Mouse (Mus musculus): ENCODE results near the gene 1700003E16Rik. TPM values are rescaled to one million over a fixed set of nuclear protein-coding genes. Genes with fewer than 3 reads are reported as not detected.

1700003E16Rik gene
- total RNA-seq (2021) = 10 to 100 TPM; 20.4 to 21.1 TPM
- long read RNA-seq, experiment 1, transcript 1700003E16Rik-202 (2 exons, 2,070 nt) = major isoform, 10 of 18 reads
- long read RNA-seq, experiment 1, partial matches to known transcripts = 1 of 18 reads
- long read RNA-seq, experiment 1, other reads (novel, unspliced or antisense) = 7 of 18 reads
- long read RNA-seq, experiment 2, transcript 1700003E16Rik-202 (2 exons, 2,070 nt) = major isoform, 6 of 20 reads
- long read RNA-seq, experiment 2, partial matches to known transcripts = 0 of 20 reads
- long read RNA-seq, experiment 2, other reads (novel, unspliced or antisense) = 12 of 20 reads

DNA sequence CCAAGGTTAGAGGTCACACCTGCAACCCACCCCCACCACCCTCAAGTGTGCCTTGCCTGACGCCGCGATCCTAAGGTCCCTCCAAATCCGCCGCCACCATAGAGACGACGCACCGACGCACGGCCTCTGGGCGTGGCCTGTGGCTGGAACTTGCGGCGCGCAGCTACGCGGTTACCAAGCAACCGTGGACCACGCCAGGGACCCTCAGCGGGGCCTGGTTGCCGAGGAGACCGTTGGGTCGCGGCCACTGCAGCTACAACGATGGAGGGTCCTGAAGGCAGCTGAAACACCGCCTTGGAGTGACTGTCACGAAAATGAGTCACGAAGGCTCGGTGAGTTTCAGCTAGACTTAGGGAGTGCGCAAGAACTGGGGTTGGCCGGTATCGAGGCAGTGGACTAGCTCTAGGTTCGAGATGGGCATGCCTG lies at the start of gene 1700003E16Rik, which contains the start of gene Wdr54:
TSS of gene 1700003E16Rik (plus strand) at position 146 of the 426 bp plus-strand sequence.
TSS of gene Wdr54 (minus strand) at position 139 of the 426 bp plus-strand sequence.
- DNase-seq (ENCODE audit: low spot score in 2 of 2) = peak; percentile 80 to 81

DNA sequence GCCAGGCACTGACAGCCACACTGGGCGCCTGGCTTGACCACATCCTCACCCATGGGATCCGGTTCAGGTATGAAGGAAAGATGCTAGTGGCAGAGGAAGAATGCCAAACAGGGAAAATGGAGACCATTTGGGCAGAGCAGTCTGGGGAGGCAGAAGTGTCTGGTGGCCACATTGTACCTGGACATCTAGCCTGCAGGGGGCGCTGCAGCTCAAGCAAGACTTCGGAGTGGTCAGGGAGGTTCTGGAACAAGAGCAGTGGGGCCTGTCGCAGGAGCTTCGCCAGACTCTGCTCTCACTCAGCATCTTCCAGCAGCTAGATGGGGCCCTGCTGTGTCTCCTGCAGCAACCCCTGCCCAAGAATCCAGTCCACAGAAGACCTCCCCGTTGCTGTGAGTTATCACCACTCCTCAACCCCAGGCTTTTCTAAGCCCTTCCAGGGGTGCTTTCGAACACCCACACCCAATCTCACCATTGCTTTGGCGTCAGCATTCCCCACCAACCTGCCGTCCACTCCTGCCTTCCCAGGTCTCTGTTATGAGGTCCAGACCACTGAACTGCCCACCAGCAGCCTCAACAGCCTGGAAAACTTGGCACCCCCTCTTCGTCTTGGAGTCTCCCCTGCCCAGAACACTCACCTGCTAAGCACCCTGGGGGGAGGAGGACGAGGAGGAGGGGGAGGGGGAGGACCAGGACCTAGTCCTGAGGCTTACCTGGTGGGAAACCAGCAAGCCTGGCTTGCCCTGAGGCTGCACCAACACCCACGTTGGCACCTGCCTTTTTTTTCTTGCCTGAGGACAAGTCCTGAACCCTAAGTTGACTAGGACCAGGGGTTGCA lies 48.4 kb upstream of the 1700003E16Rik start:
- peak in 1 of 2 experiments; percentile 67 for DNase-seq (ENCODE audit: low spot score in 2 of 2)

DNA sequence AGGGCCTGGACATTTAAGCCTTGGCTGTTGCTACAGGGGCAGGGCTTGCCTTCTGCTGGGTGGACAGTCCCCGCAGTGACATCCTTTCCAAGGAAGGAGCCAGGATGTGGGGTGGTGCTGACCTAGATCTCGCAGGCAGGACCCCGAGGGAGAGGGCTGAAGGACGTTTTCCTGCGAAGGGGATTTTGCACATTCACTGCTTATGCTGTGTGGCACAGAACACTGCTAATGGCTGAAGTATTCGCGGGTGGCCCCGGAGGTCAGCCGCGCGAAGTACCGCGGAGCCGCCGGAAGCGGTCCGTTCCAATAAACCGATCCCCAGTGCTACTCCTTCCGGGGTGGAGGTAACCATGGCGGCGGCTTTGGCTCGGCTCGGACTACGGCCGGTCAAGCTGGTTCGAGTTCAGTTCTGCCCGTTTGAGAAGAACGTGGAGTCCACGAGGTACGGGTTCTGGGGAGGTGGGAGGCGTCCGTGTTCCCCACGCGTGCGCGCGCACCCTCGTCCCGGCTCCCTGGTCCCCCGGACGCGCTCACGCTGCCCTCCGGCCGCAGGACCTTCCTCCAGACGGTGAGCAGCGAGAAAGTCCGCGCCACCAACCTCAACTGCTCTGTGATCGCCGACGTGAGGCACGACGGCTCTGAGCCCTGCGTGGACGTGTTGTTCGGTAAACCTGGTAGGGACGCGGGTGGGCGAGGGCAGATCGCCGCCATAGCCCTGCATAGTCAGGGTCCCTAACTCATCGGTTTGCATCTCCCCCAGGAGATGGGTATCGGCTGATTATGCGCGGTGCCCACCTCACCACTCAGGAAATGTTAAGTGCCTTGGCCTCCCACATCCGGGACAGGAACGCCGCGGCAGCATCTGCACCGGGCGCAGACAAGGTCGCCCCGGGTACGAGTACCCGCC lies 47.2 kb upstream of the 1700003E16Rik start, which contains the start of gene Mrpl53:
TSS of gene Mrpl53 (plus strand) at position 279 of the 907 bp plus-strand sequence.
- peak; percentile 78 to 82 for DNase-seq (ENCODE audit: low spot score in 2 of 2)

DNA sequence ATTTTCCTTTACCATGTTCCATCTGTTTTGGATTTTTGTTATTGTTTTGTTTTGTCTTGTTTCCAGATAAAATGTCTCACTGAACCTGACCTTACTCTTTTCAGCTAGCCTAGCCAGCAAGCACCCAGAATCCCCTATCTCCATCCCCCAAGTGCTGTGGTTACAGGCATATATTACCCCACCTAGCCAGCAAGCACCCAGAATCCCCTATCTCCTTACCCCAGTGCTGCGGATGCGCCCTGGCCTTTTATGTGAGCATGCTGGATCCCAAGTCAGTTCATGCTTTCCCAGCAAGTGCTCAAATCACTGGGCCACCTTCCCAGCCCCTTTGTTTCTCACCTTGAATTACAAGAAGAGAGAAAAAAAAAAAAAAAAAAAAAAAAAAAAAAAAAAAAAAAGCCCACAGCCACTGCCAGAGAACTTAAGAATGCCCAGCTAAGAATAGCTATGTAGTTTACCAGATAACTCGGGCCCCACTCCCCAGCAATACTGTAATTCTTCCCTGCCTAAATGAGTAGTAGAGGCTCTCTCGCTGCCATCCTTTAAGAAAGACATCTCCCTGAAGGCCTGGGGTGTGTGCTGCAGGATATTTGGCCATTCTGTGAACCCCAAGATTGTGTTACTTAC lies 44.6 kb upstream of the 1700003E16Rik start:
- DNase-seq (ENCODE audit: low spot score in 2 of 2) = no peak

DNA sequence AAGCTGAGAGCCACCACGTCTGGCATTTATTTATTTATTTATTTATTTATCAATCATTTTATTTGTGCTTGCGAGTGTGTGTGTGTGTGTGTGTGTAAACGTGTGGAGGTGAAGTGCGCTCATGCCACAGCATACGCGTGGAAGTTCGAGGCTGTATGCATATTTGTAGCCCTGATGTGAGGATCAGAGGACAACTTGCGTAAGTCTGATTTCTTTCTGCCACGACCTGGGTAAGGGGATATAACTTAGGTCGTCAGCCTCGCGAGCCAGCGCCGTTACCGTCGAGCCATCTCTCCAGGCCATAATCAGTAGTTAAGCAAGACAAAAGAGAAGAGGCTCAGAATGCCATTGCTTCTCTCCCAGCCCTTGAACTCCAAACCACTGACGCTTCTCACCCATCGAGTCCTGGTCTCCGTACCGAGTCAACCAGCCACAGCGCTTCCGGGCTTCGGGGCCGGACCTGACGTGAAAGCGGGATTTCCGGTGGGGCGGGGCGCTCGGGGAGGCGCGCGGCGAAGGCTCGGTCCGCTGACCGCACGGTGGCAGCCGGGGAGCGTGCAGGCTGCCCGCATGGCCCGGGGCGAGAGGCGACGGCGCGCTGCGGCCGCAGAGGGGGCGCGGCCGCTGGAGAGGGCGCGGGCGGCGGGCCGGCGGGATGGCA lies 41.1 kb upstream of the 1700003E16Rik start, which contains the start of gene Mogs:
TSS of gene Mogs (plus strand) at position 486 of the 661 bp plus-strand sequence.
- peak; percentile 88 to 93 for DNase-seq (ENCODE audit: low spot score in 2 of 2)

DNA sequence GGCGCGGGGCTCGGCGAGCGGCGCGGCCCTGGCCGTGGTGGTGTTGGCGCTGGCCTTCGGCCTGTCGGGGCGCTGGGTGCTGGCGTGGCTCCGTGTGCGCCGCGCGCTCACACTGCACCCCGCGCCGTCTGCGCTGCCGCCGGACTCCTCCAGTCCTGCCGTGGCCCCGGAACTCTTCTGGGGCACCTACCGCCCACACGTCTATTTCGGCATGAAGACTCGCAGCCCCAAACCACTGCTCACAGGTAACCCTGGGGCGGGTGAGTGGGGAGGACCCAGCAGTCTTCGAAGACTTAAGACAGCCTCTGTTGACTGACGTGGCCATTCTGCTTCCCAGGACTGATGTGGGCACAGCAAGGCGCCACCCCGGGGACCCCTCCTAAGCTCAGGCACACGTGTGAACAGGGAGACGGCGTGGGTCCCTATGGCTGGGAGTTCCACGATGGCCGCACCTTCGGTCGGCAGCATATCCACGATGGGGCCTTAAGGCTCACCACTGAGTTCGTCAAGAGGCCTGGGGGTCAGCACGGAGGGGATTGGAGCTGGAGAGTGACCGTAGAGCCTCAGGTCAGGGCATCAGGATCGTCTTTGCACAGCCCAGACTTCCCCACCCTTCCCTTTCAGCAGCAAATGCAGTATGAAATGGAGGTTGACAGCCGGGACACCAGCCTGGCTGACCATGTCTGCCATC lies 40.4 kb upstream of the 1700003E16Rik start:
- DNase-seq (ENCODE audit: low spot score in 2 of 2) = peak in 1 of 2 experiments; percentile 17

DNA sequence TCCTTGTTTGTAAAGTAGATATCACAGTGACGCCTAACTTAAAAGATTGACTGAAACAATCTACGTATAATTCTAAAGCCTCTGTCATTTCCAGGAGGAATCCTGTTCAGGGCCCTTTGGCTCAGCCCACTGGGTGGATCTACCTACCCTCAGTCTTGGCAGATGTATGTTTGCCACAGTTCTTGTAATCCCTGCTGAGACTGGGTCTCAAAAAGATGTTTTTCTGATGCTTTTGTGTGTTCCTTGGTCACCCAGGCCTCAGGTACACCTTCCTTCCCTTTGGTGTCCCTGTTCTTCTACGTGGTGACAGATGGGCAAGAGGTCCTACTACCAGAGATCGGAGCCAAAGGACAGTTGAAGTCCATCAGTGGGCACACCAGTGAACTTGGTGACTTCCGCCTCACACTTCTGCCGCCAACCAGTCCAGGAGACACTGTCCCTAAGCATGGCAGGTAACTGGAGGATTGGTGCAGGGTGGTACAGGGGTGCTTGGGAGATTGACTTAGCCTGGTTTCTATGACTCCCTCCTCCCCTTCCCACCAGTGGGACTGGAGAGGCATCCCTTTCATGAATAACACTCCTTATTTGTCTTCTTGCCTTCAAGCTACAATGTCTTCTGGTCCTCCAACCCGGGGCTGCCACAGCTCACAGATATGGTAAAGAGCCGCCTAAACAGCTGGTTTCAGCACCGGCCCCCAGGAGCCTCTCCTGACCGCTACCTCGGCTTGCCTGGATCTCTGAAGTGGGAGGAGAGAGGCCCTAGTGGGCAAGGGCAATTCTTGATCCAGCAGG lies 39.6 kb upstream of the 1700003E16Rik start:
- no peak for DNase-seq (ENCODE audit: low spot score in 2 of 2)

DNA sequence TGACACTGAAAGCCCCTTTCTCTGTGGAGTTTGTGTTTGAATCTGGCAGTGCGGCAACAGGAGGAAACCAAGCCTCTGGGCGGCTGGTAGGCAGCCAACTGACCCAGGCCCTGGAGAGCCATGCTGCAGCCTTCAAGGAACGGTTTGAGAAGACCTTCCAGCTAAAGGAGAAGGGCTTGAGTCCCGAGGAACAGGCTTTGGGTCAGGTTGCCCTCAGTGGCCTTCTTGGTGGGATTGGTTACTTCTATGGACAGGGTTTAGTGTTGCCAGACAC lies 39.1 kb upstream of the 1700003E16Rik start:
- no peak for DNase-seq (ENCODE audit: low spot score in 2 of 2)

DNA sequence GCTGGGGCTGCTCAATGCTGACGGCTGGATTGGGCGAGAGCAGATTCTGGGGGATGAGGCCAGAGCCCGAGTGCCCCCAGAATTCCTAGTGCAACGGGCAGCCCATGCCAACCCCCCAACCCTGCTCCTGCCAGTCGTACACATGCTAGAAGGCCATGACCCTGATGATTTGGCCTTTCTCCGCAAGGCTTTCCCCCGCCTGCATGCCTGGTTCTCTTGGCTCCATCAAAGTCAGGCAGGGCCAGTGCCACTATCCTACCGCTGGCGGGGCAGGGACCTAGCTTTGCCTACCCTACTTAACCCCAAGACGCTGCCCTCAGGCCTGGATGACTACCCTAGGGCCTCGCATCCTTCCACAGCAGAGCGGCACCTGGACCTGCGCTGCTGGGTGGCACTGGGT lies 38.6 kb upstream of the 1700003E16Rik start:
- DNase-seq (ENCODE audit: low spot score in 2 of 2) = no peak

DNA sequence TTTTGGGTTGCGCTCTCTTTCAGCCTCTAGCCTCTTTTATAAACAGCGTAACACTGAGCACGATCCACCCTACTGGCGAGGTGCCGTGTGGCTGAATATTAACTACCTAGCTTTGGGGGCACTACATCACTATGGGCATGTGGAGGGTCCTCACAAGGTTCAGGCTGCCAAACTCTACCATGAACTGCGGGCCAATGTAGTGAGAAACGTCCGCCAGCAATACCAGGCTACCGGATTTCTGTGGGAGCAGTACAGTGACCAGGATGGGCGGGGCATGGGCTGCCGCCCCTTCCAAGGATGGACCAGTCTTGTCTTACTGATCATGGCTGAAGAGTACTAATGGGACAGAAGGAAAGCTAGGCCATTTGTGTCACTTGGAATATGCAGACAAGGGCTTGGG lies 37.8 kb upstream of the 1700003E16Rik start:
- no peak for DNase-seq (ENCODE audit: low spot score in 2 of 2)

DNA sequence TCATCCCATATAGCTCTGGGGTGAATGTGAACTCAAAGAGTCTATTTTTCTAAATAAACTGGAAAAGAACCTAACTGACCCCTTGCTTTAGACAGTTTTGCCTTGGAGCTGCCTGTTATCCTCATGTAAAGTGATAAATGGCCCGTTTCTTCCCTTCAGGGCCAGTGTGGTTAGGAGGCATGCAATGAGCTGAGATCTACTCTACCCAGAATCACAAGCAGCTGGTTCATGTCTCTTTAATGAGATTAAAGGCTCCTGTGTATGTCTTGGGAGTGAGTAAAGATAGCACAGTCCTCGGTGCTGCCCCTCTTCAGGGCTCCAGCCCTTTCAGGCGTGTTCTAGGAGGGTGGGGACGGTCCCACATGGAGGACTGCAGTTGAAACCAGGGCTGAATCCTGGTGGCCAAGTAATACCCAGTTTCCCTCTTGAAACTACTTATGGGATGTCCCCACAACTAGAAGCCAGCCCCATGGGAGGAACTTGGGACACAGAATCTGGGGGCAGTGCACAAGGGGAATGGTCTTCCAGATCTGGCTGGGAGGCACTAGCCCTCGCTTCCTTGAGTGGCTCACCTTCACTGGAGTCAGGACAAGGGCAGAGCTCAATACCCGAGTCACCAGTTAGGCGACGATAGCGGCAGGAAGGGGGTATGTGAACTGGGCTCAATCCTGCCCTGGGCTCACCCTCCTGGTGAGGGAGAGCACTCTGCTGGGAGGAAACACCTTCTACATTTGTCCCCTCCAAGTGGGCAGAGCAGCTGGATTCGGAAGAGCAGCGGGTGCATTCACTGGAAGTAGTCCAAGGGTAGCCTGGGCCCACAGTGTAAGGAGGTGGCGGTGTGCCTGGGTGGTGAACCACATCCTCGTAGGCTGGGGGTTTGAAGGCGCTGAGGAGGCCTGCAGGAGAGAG lies 37.1 kb upstream of the 1700003E16Rik start:
- DNase-seq (ENCODE audit: low spot score in 2 of 2) = no peak

DNA sequence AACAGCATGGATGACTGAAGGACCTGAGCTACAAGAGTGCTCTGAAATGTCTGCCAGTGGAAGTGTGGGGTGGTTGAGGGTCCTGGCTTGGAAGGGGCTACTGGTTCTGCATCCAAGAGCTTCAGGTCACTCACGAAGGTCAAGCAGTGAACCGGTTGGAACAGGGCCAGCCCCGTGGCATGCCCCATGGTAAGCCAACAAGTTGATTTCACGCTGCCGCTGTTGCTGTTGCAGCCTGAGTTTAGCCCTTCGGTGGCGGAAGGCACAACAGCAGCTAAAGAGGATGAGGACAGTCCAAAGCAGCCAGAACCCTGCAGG lies 36.5 kb upstream of the 1700003E16Rik start:
- no peak for DNase-seq (ENCODE audit: low spot score in 2 of 2)

DNA sequence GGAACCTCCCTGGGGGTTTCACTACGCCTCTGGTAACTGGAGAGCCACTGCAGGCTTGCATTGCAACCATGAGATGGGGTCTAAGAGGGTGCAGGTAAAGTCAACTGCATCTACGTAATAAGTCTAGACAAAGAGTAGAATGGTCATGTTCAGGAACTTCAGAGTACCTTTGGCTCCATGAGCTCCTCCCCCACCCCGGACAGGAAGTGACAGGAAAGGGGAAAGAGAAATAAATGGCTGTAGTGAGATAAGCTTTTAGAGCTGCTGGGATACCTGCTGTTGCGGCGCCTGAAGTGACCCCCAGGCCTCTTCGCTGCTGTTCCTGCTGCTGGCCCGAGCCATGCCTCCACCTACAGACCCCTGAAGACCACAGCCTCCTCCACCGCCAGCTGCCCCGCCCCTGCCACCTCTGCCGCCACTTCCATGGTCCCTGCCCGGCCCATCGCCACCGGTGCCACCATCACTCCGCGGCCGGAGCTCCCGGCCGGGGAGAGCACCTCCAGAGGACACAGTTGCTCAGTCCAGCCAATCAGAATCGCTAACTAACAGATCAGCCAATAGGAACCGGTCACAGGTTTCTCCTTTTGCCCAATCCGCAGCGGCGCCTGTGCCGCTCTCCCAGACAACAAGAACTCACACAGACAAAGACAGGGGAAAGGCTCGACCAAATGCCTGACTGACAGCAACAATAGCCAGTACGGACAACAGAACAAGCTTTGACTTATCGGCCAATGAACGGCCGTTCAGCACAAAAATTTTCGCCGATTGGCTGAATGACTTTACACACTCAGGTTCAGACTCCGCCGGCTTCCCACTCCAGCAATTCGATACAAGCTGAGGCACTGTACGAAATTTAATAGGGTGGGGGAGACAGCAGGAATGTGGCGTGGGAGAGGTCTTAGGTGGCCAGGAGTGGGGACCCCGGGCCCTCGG lies 35.0 kb upstream of the 1700003E16Rik start, which contains the start of gene Wbp1:
TSS of gene Wbp1 (minus strand) at position 630 of the 933 bp plus-strand sequence.
- DNase-seq (ENCODE audit: low spot score in 2 of 2) = peak; percentile 95 to 99

DNA sequence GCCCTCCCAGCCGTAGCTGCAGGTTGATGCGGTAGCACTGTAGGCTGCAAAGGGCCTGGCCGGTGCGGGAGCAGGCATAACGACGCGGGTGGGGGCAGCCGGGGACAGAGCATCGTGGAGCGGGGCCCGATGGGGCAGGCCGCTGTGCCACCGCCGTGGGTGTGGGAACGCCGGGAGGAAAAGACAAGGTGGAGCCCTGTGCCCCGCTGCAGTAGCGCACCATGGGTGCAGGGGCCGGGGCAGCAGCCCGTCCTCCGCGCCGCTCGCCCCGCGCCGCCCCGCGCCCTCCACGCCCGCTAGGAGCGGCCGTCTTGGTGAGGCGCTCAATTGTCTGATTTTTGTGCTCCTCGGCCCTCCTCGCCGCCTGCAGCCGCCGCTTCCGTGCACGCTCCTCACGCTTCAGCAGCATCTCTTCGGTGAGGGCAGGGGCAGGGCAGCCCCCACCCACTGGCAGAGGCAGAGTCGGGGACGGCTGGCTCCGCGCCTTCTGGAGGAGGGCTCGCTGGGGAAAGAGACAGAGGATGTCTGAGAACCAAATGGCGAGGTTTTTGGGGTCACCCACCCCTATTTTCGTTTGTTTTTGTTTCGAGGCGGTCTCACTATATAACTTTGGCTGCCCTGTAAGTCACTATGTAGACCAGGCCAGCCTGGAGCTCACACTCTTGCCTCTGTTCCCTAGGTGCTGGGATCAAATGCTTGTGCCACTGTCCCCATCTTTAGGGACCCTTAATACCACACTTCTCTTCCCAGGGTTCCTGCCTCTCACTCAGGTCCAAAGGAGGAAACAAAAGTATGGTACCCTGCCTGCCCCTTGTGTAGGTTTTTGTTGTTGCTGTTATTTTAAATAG lies 34.1 kb upstream of the 1700003E16Rik start:
- no peak for DNase-seq (ENCODE audit: low spot score in 2 of 2)

DNA sequence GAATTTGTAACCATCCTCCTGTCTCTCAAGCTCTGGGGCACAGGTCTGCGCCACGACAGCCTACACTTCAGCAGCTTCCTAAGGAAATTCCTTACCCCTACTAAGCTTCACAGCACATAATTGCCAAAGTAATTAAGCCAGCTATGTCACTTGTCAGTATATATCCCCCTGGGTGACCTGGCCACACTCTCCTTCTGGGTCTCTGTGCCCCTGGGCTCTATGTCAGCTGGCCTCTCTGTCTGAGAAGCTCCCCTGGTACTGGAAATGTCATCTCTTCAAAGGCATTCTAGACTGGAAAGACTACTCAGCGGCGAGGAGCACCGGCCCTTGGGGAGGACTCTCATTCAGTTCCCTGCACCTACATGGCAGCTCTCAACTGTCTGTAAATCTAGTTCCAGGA lies 33.2 kb upstream of the 1700003E16Rik start:
- no peak for DNase-seq (ENCODE audit: low spot score in 2 of 2)

All from layer of hippocampus, postnatal 14 days (tissue).